Mouse (Mus musculus) embryo, embryonic 10 days (tissue): ENCODE measurements around the gene Gripap1.

ENCODE experiments used
- DNase-seq: peaks from one replicate; pipeline ENCODE4 v3.0.0-alpha.2; 2015; ENCODE audit warnings: low spot score

Gripap1 gene

DNA sequence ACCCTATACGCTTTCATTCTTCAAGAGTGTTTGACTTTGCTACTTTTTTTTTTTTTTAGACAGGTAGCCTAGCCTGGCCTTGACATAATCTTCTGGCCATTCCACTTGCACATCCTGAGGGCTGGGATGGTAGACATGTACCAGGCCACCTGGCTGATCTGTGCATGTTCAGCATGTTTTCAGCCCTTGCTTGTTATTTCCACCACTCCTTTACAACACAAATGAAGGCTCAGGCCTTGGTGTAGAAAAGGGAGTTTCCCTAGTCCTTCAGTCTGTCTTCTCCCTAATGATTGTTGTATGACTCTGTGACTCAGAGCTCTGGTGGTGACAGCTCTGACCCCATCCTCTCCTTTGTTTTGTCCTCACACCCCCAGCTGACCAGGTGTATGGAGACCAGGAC lies 77.6 kb downstream of the Gripap1 start:
- DNase-seq = no peak

DNA sequence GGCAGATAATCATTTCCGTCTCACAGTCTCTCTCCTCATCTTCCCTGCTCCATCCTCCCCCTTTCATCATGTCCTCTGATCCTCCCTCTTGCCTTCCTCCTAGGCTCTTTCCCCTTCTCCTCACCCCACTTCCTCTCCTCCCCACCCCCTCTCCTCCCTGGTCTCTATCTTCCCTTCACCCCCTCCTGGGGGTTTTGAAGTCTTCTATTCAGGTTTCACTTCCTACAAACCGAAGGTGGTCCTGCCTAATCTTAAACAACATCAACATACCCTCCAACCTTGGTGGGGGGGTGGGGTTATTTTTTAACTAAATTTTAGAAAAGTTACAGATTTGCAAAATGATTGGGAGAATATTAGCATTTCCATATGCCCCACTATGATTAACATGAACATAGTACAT lies 78.9 kb downstream of the Gripap1 start:
- no peak for DNase-seq

DNA sequence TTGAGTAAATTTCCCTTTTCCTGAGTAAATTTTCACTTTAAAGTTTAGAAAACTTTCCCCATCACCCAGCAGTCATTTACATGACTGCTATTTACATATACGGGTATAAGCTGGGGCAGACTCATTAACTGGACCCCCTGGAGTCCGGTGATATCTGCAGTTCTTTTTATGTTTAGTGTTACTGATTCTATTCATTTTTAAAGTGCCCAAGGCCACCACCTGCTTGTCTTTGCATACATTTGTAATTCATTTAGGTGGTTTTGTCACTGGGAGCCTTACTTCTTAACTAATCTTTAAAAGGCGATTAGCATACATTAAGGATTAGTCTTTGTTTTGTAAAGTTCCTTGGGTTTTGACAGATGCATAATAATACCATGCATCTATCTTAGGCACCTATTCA lies 80.3 kb downstream of the Gripap1 start:
- no peak for DNase-seq
